Mouse (Mus musculus): Measurements from ENCODE around the gene P4ha1. TPM values are rescaled to one million over a fixed set of nuclear protein-coding genes. Genes with fewer than 3 reads are reported as not detected.
A peak's percentile ranks its signal among the peaks of the same experiment; 100 is the strongest.
"Not testable (repeated sequence)": the region's sequence is repeated elsewhere in the genome, so short reads cannot be mapped to it uniquely, and the experiment has no call there.

P4ha1 gene
- polyA plus RNA-seq, 1 experiment from 2014 or later: 41.9 TPM

DNA sequence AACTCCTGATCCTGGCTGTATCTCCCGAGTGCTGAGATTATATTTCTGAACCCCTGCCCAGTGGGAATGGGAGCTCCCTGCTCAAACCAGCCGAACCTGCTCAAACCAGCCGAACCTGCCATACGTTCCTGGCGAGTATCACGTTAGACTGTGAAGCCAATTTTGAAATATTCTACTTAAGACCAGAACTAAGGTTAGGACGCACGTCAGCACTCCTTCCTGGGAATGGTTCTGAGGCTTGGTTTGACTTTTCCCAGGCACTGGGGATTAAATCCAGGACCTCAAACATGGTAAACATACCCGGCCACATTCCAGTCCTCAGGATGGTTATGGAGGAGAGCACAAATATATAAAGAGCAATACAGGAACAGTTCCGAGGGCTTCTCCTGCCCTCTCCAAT is 54.8 kb downstream of the P4ha1 start:
- no peaks in the 10 kb centered on the region for H3K4me1 ChIP-seq (ENCODE audit: control insufficient read depth, insufficient read depth, low read length)

DNA sequence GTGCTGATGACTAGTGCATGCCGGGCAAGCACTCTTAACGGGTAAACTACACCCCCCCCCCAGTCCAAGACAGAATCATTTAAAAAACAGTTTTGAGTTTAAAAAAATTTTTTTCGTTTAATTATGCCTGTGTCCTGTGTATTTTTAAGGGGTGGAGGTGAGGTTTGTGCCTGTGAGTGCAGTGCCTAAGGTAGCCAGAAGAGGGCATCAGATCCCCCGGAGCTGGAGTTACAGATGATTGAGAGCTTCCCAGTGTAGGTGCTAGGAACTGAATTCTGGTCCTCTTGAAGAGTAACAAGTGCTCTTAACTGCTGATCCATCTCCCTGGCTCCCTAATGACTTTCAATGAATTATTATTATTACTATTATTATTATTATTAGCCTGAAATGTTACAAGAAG is 55.6 kb downstream of the P4ha1 start:
- no peaks in the 10 kb centered on the region for H3K36me3 ChIP-seq (ENCODE audit: control insufficient read depth, insufficient read depth, low read length)
- ATAC-seq (ENCODE audit: low FRiP score) (no peak), DNase-seq (ENCODE audit: low spot score, missing footprints) (no peak)
- no peak overlapping the region for H3K4me3 ChIP-seq (ENCODE audit: low read depth, low read length)
- no peak overlapping the region for H3K9ac ChIP-seq (ENCODE audit: low read length)
- no peaks in the 10 kb centered on the region for H3K9me3 ChIP-seq (ENCODE audit: control insufficient read depth, low read length)
- no peaks in the 10 kb centered on the region for H3K27me3 ChIP-seq (ENCODE audit: control insufficient read depth, insufficient read depth, low read length)
- no peaks in the 10 kb centered on the region for H3K4me1 ChIP-seq (ENCODE audit: control insufficient read depth, insufficient read depth, low read length)
- H3K27ac ChIP-seq (ENCODE audit: low read depth, low read length): no peak overlapping the region
- no peak overlapping the region for H3K4me2 ChIP-seq
- WGBS: 94% methylated on average over 4 of the region's 4 CpGs

More for the DNA sequence above, 54.8 kb downstream of the P4ha1 start:
- Histone ChIP-seq H3K27me3 (ENCODE audit: control insufficient read depth, insufficient read depth, low read length) (no peaks in the 10 kb centered on the region), H3K4me2 (no peak overlapping the region), H3K9me3 (ENCODE audit: control insufficient read depth, low read length) (no peaks in the 10 kb centered on the region), H3K4me3 (ENCODE audit: low read depth, low read length) (no peak overlapping the region), H3K36me3 (ENCODE audit: control insufficient read depth, insufficient read depth, low read length) (peaks cover 4% of the 10 kb centered on the region), H3K9ac (ENCODE audit: low read length) (no peak overlapping the region), H3K27ac (ENCODE audit: low read depth, low read length) (no peak overlapping the region)
- 95% methylated on average over 10 of the region's 10 CpGs for WGBS
- ATAC-seq (ENCODE audit: low FRiP score): no peak
- no peak for DNase-seq (ENCODE audit: low spot score, missing footprints)

DNA sequence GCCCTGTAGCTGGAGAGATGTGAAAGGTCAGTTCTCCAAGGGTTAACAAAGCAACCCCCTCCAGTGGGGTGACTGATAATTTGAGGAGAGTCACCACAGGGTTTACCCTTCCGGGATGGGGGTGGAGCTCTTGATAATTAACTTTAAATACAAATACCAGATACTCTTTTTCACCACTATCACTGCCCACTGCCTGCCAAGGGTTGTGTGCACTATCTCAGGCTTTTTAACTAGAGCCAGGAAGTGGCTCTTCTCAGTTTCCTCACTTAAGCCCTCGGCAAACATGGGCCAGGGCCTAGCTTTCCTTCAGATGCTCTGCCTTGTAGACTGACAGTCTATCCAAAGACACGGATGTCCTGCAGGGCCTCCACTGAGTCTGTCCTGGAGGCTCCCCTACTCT is 56.8 kb downstream of the P4ha1 start:
- 66% methylated on average over 3 of the region's 3 CpGs for WGBS
- H3K27me3 ChIP-seq (ENCODE audit: control insufficient read depth, insufficient read depth, low read length): no peaks in the 10 kb centered on the region
- no peak overlapping the region for H3K9ac ChIP-seq (ENCODE audit: low read length)
- no peaks in the 10 kb centered on the region for H3K4me1 ChIP-seq (ENCODE audit: control insufficient read depth, insufficient read depth, low read length)
- ATAC-seq (ENCODE audit: low FRiP score): no peak
- no peak overlapping the region for H3K4me3 ChIP-seq (ENCODE audit: low read depth, low read length)
- DNase-seq (ENCODE audit: low spot score, missing footprints): no peak
- H3K9me3 ChIP-seq (ENCODE audit: control insufficient read depth, low read length): no peaks in the 10 kb centered on the region
- no peaks in the 10 kb centered on the region for H3K36me3 ChIP-seq (ENCODE audit: control insufficient read depth, insufficient read depth, low read length)
- H3K4me2 ChIP-seq: no peak overlapping the region
- no peak overlapping the region for H3K27ac ChIP-seq (ENCODE audit: low read depth, low read length)

DNA sequence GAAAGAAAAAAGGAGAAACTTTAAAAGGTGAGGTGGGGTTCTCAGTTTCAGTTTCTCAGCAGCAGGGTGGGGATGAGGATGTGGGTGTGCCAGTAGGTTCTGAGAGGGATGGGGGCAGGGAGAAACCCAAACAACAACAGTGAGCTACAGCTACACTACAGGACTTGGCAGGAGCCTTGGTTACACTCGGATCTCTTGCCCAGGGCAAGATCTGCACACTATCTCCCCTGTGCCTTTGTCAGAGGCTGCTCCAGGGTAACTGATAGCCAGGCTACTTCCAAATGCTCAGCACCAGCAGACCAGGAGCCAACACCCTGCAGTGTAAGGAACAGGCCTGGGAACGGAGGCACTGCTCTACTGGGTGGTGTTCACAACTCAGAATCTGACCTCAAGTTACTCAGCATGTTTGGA is 57.3 kb downstream of the P4ha1 start:
- H3K4me3 ChIP-seq (ENCODE audit: low read depth, low read length): no peak overlapping the region
- H3K27ac ChIP-seq (ENCODE audit: low read depth, low read length): no peak overlapping the region
- H3K4me2 ChIP-seq: no peak overlapping the region
- no peaks in the 10 kb centered on the region for H3K27me3 ChIP-seq (ENCODE audit: control insufficient read depth, insufficient read depth, low read length)
- no peaks in the 10 kb centered on the region for H3K4me1 ChIP-seq (ENCODE audit: control insufficient read depth, insufficient read depth, low read length)
- WGBS: 93% methylated on average over 2 of the region's 2 CpGs
- no peak overlapping the region for H3K9ac ChIP-seq (ENCODE audit: low read length)
- ATAC-seq (ENCODE audit: low FRiP score) (no peak), DNase-seq (ENCODE audit: low spot score, missing footprints) (no peak)
- no peaks in the 10 kb centered on the region for H3K9me3 ChIP-seq (ENCODE audit: control insufficient read depth, low read length)
- H3K36me3 ChIP-seq (ENCODE audit: control insufficient read depth, insufficient read depth, low read length): no peaks in the 10 kb centered on the region

DNA sequence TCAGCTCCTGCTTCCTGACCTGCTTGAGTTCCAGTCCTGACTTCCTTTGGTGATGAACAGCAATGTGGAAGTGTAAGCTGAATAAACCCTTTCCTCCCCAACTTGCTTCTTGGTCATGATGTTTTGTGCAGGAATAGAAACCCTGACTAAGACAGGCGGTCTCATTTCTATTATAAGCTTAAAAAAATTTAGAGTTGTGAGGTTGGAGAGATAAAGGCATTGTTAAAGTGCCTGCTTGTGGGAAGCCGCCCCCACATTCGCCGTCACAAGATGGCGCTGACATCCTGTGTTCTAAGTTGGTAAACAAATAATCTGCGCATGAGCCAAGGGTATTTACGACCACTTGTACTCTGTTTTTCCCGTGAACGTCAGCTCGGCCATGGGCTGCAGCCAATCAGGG is 58.5 kb downstream of the P4ha1 start:
- H3K4me2 ChIP-seq; H3K9me3 ChIP-seq (ENCODE audit: control insufficient read depth, low read length); H3K27me3 ChIP-seq (ENCODE audit: control insufficient read depth, insufficient read depth, low read length); H3K36me3 ChIP-seq (ENCODE audit: control insufficient read depth, insufficient read depth, low read length); H3K4me1 ChIP-seq (ENCODE audit: control insufficient read depth, insufficient read depth, low read length); H3K4me3 ChIP-seq (ENCODE audit: low read depth, low read length); DNase-seq (ENCODE audit: low spot score, missing footprints); ATAC-seq (ENCODE audit: low FRiP score); H3K9ac ChIP-seq (ENCODE audit: low read length); H3K27ac ChIP-seq (ENCODE audit: low read depth, low read length): not testable (repeated sequence)
- WGBS: 88% methylated on average over 5 of the region's 10 CpGs

DNA sequence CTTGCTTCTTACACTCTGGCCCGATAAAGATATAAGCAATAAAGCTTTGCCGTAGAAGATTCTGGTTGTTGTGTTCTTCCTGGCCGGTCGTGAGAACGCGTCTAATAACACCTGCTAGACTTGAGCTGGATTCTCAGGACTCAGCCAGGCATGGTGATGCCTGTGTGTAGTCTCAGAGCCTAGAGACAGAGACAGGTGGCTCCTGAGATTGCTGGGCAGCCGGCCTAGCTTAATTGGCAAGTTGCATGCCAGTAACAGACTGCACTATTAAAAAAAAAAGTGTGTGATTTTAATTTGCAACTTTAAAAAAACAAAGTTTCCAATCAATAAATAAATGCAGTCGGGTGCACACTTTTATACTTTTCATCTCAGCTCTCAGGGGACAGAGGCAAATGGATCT is 63.9 kb downstream of the P4ha1 start:
- Histone ChIP-seq H3K27me3 (ENCODE audit: control insufficient read depth, insufficient read depth, low read length) (no peaks in the 10 kb centered on the region), H3K9ac (ENCODE audit: low read length) (no peak overlapping the region), H3K27ac (ENCODE audit: low read depth, low read length) (no peak overlapping the region), H3K9me3 (ENCODE audit: control insufficient read depth, low read length) (no peaks in the 10 kb centered on the region; the same call in 1 of the 2 replicates), H3K4me2 (no peak overlapping the region), H3K4me1 (ENCODE audit: control insufficient read depth, insufficient read depth, low read length) (no peaks in the 10 kb centered on the region), H3K36me3 (ENCODE audit: control insufficient read depth, insufficient read depth, low read length) (no peaks in the 10 kb centered on the region), H3K4me3 (ENCODE audit: low read depth, low read length) (no peak overlapping the region)
- ATAC-seq (ENCODE audit: low FRiP score) (no peak), DNase-seq (ENCODE audit: low spot score, missing footprints) (peak; percentile 2)
- 90% methylated on average over 7 of the region's 8 CpGs for WGBS

DNA sequence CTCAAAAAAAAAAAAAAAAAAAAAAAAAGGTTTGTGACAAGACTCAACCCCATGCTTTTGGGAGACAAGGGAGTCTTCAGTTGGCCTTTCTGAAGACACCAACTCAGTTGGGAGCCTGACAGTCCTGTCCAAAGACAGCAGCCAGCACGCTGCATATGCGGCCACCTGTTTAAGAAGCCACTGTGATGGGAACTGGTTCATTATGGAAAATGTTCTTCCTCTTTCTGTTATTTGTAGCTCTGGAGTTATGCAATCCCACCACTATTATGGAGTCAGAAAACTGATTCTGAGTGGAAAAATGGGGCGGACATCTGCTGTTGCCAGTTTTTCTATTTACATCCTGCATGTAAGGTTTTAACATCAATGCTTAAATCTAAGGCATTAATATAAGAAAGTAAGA is 66.6 kb downstream of the P4ha1 start:
- Histone ChIP-seq H3K9ac (ENCODE audit: low read length) (no peak overlapping the region), H3K27me3 (ENCODE audit: control insufficient read depth, insufficient read depth, low read length) (no peaks in the 10 kb centered on the region), H3K4me3 (ENCODE audit: low read depth, low read length) (no peak overlapping the region), H3K36me3 (ENCODE audit: control insufficient read depth, insufficient read depth, low read length) (no peaks in the 10 kb centered on the region), H3K27ac (ENCODE audit: low read depth, low read length) (no peak overlapping the region), H3K9me3 (ENCODE audit: control insufficient read depth, low read length) (no peaks in the 10 kb centered on the region; the same call in 1 of the 2 replicates), H3K4me1 (ENCODE audit: control insufficient read depth, insufficient read depth, low read length) (no peaks in the 10 kb centered on the region), H3K4me2 (no peak overlapping the region)
- ATAC-seq (ENCODE audit: low FRiP score) (no peak), DNase-seq (ENCODE audit: low spot score, missing footprints) (no peak)
- WGBS: 95% methylated on average over 3 of the region's 3 CpGs

DNA sequence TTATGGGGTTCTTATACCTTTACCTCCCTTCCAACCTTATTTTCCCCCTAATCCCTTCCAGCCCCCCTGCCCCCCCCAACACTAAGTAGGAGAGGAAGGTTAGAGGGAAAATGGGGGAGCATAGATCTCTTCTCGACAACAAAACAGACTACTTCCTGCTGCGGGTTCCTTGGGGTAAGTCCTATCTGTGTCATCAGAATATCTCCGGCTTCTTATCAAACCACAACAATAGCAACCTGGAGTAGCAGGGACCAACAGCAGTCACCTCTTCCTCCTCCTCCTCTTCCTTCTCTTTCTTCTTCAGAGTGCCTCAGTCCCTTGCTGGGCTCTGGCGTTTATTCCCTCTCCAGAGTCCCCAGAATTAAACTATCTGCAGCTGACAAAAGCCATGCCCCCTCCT is 68.8 kb downstream of the P4ha1 start:
- Histone ChIP-seq H3K27me3 (ENCODE audit: control insufficient read depth, insufficient read depth, low read length) (no peaks in the 10 kb centered on the region), H3K36me3 (ENCODE audit: control insufficient read depth, insufficient read depth, low read length) (no peaks in the 10 kb centered on the region), H3K4me2 (no peak overlapping the region), H3K9ac (ENCODE audit: low read length) (no peak overlapping the region), H3K27ac (ENCODE audit: low read depth, low read length) (no peak overlapping the region), H3K4me3 (ENCODE audit: low read depth, low read length) (no peak overlapping the region), H3K9me3 (ENCODE audit: control insufficient read depth, low read length) (no peaks in the 10 kb centered on the region; the same call in 1 of the 2 replicates), H3K4me1 (ENCODE audit: control insufficient read depth, insufficient read depth, low read length) (no peaks in the 10 kb centered on the region)
- WGBS: 73% methylated on average over 4 of the region's 4 CpGs
- ATAC-seq (ENCODE audit: low FRiP score): no peak
- DNase-seq (ENCODE audit: low spot score, missing footprints): no peak

DNA sequence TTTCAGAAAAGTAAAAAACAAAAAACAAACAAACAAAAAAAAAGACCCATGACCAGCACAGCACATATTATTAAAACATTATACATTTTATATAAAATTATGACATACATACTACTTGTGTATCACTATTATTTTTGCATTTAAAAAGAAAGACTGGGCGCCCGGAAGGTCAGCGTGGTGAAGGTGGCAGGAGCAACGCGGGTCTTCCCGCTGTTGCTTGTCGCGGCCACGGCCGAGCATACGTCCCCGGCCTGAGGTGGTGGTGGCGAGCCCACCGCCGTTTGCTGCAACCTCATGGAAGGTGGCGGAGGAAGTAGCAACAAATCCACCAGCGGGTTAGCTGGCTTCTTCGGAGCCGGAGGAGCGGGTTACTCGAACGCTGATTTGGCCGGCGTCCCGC is 72.4 kb downstream of the P4ha1 start, which contains the start of gene Gm10273:
TSS of gene Gm10273 (plus strand) at position 172 of the 400 bp plus-strand sequence.
- H3K4me2 ChIP-seq; H3K4me1 ChIP-seq (ENCODE audit: control insufficient read depth, insufficient read depth, low read length); H3K9ac ChIP-seq (ENCODE audit: low read length); H3K4me3 ChIP-seq (ENCODE audit: low read depth, low read length); H3K9me3 ChIP-seq (ENCODE audit: control insufficient read depth, low read length); DNase-seq (ENCODE audit: low spot score, missing footprints); H3K27ac ChIP-seq (ENCODE audit: low read depth, low read length); H3K36me3 ChIP-seq (ENCODE audit: control insufficient read depth, insufficient read depth, low read length); ATAC-seq (ENCODE audit: low FRiP score); H3K27me3 ChIP-seq (ENCODE audit: control insufficient read depth, insufficient read depth, low read length): not testable (repeated sequence)
- 84% methylated on average over 10 of the region's 25 CpGs for WGBS
